Mouse (Mus musculus) limb, embryonic 13.5 days (tissue): ENCODE data around the gene Tnnt3. TPM values are rescaled to one million over a fixed set of nuclear protein-coding genes. Genes with fewer than 3 reads are reported as not detected.
A peak's percentile ranks its signal among the peaks of the same experiment; 100 is the strongest.

Experiments
- ATAC-seq: fragments of 200-750 bp; cut with Nextera tagmentation; 2 replicates; pipeline ENCODE4 v1.8.0; 2017; ENCODE audit warnings: low read depth, moderate number of reproducible peaks, moderate TSS enrichment; ENCODE audit not compliant: low FRiP score
- H3K27ac ChIP-seq: fragments of 300-500 bp; sonication (generic); 2 replicates; pipeline ENCODE4 v1.5.1; 2015; ENCODE audit warnings: inconsistent platforms, mild to moderate bottlenecking, moderate library complexity
- H3K27me3 ChIP-seq: fragments of 300-500 bp; sonication (generic); 2 replicates; pipeline ENCODE4 v1.6.1; 2015; ENCODE audit warnings: mild to moderate bottlenecking, inconsistent platforms
- H3K36me3 ChIP-seq: fragments of 300-500 bp; sonication (generic); 2 replicates; pipeline ENCODE4 v1.6.1; 2015; ENCODE audit warnings: inconsistent platforms, mild to moderate bottlenecking, moderate library complexity
- H3K4me1 ChIP-seq: fragments of 300-500 bp; sonication (generic); 2 replicates; pipeline ENCODE4 v1.6.1; 2015; ENCODE audit warnings: inconsistent platforms
- H3K4me2 ChIP-seq: fragments of 300-500 bp; sonication (generic); replicated peaks from 2 replicates; pipeline ENCODE4 v1.6.1; 2015; ENCODE audit warnings: inconsistent platforms, mild to moderate bottlenecking, moderate library complexity
- H3K4me3 ChIP-seq: fragments of 300-500 bp; sonication (generic); 2 replicates; pipeline ENCODE4 v1.5.1; 2015; ENCODE audit warnings: moderate library complexity, mild to moderate bottlenecking, inconsistent platforms
- H3K9ac ChIP-seq: fragments of 300-500 bp; sonication (generic); 2 replicates; pipeline ENCODE4 v1.6.1; 2015; ENCODE audit warnings: mild to moderate bottlenecking, inconsistent platforms
- H3K9me3 ChIP-seq: fragments of 300-500 bp; sonication (generic); 2 replicates; pipeline ENCODE4 v1.6.1; 2016; ENCODE audit warnings: inconsistent platforms
- WGBS: fragments of 180-500 bp; shearing (Covaris S2); methylation state at CpG from one replicate; pipeline ENCODE4 v1.1.7; 2015; 5-methylcytosine and 5-hydroxymethylcytosine counted together
- polyA plus RNA-seq: library from polyadenylated mRNA; unstranded; fragments of >200 nt; fragmentation: Nextera tagmentation; extraction: Ambion mirVana; gene quantifications from 2 replicates; pipeline ENCODE4 v1.2.1, GENCODE M21; 2015

Gene Tnnt3
- polyA plus RNA-seq, 1 experiment from 2014 or later = 60.9 TPM

DNA sequence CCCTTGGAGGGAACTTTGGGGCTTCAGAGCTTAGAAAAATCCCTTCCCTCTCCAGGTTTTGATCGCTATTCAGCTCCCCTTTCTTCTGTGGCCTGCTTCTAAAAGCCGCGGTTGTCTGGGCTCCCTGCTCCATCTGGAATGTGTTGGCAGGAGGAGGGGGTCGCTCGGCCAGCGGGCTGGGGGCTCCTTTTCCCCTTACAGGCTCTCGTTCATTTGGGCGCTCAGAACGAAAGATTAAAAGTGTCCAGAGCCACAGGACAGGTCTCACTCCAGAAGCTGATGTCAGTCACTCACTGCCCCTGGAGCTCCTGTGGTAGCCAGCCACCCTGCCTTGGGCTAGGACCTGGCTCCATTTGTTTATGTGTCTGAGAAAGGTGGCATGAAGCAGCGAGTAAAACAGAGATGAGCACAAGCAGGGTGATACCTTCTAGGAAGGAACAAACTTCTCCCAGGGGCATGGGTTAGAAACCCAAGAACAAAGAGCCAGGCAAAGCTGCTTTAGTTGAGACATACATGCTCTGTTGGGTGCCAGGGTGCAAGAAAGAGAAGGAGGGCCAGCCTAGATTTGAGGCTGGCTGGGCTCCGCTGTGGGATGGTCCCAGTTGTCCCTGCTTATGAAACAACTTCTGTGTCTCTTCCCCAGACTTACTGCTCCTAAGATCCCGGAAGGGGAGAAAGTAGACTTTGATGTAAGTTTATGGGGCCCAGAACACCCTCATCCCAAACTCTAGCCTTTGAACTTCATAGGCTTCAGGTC lies 11.6 kb downstream of the Tnnt3 start:
- Histone ChIP-seq H3K9me3 (no peaks in the 10 kb centered on the region), H3K9ac (peak overlapping the region; percentile 27; the same call in 1 of the 2 replicates), H3K27me3 (no peaks in the 10 kb centered on the region), H3K27ac (peak overlapping the region; percentile 97), H3K4me3 (no peak overlapping the region), H3K4me2 (peak overlapping the region; percentile 17; the same call in 1 of the 2 replicates), H3K4me1 (peaks cover 66% of the 10 kb centered on the region), H3K36me3 (no peaks in the 10 kb centered on the region)
- 10% methylated on average over 12 of the region's 12 CpGs for WGBS
- ATAC-seq = peak; percentile 31; the same call in 1 of the 2 replicates

DNA sequence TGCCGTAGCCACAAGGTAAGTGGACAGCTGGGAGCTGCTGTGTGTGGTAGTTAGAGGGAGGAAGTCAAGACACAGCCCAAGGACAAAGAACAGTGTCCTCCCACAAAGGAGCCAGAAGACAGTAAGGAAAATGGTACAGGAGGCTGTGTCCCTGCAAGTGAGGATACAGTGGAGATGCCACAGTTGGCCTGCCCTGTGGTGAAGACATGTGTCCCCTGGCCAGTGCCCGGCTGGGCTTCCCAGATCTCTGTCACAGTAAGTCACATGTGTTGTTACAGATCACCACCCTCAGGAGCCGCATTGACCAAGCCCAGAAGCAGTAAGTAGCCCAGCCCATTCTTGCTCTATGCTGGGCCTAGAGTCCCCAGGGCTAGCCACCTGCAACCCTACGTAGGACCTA lies 15.4 kb downstream of the Tnnt3 start:
- no peak overlapping the region for H3K9ac ChIP-seq
- no peak for ATAC-seq
- H3K4me3 ChIP-seq = no peak overlapping the region
- H3K27ac ChIP-seq = peak overlapping the region; percentile 97; the same call in 1 of the 2 replicates
- H3K27me3 ChIP-seq = no peaks in the 10 kb centered on the region
- peaks cover 53% of the 10 kb centered on the region for H3K4me1 ChIP-seq
- no peaks in the 10 kb centered on the region for H3K9me3 ChIP-seq
- 79% methylated on average over 4 of the region's 4 CpGs for WGBS
- H3K36me3 ChIP-seq = no peaks in the 10 kb centered on the region
- no peak overlapping the region for H3K4me2 ChIP-seq

DNA sequence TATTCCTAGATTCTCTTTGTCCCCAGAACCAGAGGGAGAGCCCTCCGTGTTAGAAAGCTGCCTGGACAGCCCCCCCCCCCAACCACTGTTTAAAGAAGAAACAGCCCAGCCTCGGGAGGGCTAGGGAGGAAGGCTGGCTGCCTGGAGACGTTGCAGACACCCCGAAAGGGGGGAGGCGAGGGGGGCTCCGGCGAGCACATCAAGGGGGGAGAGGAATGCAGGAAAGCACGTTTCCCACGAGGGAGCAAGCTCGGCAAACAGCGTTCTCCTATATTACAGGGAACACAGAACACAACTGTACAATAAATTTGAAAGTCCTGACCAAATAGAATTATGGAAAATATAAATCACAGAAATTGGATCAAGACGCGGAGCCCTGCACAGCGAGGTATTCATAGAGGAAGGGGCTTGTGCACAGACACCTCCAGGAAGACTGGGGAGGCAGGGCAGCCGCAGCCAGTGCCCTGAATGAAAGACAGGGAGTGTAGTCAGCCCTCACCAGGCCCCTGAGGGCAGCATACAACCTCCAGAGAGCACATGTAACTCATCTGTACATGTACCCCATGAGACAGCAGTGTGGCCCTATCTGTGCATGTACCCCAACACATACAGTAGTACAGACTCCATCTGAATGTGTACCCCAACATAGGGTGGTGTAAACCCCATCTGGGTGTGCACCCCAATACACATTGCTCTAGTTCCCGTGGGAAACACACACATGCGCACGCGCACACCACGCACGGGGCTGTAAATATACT lies 17.8 kb downstream of the Tnnt3 start:
- 25% methylated on average over 21 of the region's 21 CpGs for WGBS
- peak overlapping the region; percentile 50 for H3K4me2 ChIP-seq
- no peak overlapping the region for H3K4me3 ChIP-seq
- no peaks in the 10 kb centered on the region for H3K9me3 ChIP-seq
- peaks cover 37% of the 10 kb centered on the region for H3K4me1 ChIP-seq
- H3K9ac ChIP-seq = peak overlapping the region; percentile 62
- no peaks in the 10 kb centered on the region for H3K27me3 ChIP-seq
- ATAC-seq = peak; percentile 87
- no peaks in the 10 kb centered on the region for H3K36me3 ChIP-seq
- peak overlapping the region; percentile 97 for H3K27ac ChIP-seq

DNA sequence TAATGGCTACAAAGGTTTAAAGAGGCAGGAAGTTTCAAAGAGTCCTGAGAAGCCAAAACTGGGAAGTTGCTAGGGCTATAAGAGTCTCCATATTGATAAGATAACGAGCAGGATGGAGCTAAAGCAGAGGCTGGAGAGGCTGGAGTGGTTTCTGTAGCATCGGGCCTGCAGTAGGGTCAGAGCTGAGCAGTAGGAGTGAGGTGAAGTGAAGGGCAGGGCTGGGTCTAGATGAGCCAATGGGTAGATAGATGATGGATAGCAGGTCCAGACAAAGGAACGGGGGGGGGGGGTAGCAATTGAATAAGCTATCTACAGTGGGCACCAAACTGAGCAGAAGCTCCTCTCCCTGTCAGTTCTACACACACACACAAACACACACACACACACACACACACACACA lies 18.9 kb downstream of the Tnnt3 start:
- no peak overlapping the region for H3K4me2 ChIP-seq
- H3K27ac ChIP-seq = no peak overlapping the region; the same call in 1 of the 2 replicates
- H3K27me3 ChIP-seq = no peaks in the 10 kb centered on the region
- H3K4me3 ChIP-seq = no peak overlapping the region
- 88% methylated on average over 3 of the region's 3 CpGs for WGBS
- H3K36me3 ChIP-seq = no peaks in the 10 kb centered on the region
- ATAC-seq = no peak
- peaks cover 43% of the 10 kb centered on the region for H3K4me1 ChIP-seq
- no peaks in the 10 kb centered on the region for H3K9me3 ChIP-seq
- H3K9ac ChIP-seq = no peak overlapping the region

DNA sequence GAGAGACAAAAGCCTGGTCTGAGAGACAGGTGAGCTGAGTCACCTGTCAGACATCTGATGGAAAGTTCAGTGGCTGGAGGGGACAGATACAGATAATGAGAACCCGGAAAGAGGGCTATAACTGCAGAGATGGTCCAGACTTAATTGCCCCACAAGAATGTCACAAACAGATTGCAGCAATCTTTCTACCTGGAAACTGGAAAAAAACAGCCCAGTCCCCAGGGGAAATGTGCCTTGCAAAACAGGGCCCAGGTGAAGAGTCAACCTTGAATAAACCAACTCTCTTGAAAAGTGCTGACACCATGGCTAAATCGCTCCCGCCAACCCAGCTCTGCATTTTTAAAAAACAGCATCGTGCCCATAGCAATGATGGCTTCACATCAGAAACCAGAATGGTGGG lies 21.7 kb downstream of the Tnnt3 start:
- Histone ChIP-seq H3K9ac (no peak overlapping the region), H3K27me3 (no peaks in the 10 kb centered on the region), H3K4me3 (no peak overlapping the region), H3K27ac (no peak overlapping the region), H3K4me1 (peaks cover 54% of the 10 kb centered on the region), H3K36me3 (no peaks in the 10 kb centered on the region), H3K4me2 (no peak overlapping the region), H3K9me3 (no peaks in the 10 kb centered on the region)
- ATAC-seq = no peak
- WGBS = 70% methylated on average over 4 of the region's 4 CpGs

DNA sequence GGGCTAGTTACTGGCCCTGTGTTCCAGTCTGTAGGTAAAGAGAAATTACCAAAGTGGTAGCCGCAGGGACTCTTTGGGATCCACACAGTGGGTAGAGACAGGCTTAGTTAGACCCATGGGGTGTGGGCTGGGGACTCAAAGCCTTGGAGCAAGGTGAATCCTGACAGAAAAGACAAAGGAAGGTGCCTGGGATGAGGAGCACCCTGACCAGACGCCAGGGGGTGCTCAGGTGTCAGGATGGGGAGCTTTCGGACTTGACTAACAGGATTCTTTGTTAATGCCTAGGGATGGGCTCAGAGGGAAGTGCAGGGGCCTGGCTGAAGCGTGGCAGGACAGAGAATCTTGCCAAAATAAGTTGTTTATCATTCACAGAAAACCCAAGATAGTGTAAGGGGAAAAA lies 23.7 kb downstream of the Tnnt3 start:
- H3K9me3 ChIP-seq = no peaks in the 10 kb centered on the region
- no peak overlapping the region for H3K9ac ChIP-seq
- H3K27ac ChIP-seq = peak overlapping the region; percentile 83; the same call in 1 of the 2 replicates
- peaks cover 54% of the 10 kb centered on the region for H3K4me1 ChIP-seq
- WGBS = 29% methylated on average over 4 of the region's 4 CpGs
- H3K4me3 ChIP-seq = no peak overlapping the region
- no peak overlapping the region for H3K4me2 ChIP-seq
- no peak for ATAC-seq
- H3K36me3 ChIP-seq = no peaks in the 10 kb centered on the region
- no peaks in the 10 kb centered on the region for H3K27me3 ChIP-seq

DNA sequence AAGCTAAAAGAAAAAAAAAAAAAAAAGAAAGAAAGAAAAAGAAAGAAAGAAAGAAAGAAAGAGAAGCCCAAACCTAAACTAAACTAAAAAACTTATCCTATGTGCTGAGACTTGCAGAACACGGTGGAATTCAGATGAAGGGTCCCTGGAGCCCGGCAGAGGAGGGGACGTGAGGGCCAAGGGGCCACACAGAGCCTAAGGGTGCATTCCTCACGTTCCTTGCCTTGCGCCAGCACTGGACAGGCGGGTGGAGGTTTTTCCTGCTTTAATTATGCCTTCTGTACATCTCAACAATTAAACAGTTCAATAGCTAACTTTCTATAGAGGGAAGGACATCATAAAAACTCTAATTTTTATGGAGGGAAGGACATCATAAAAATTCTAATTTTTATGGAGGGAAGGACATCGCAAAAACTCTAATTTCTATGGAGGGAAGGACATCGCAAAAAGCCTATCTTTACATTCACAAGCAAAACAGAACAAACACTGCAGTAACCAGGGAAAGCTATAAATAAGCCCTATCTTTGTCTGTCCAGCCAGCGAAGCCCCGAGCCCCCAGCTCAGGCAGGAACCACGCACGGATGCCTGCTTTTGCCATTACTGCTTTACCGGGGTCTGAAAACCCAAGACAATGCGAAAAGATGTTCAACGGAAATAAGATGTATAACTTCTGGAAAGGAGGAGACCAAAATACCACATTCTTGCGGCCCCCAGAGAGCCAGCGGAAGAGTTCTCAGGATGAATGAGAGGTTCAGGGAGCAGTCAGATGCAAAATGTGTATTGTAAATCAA lies 24.8 kb downstream of the Tnnt3 start:
- ATAC-seq = 0 out of 2 replicates have a peak, but pooled peaks have one; percentile 22
- H3K9ac ChIP-seq = 0 out of 2 replicates have a peak overlapping the region, but pooled peaks have one; percentile 26
- H3K4me2 ChIP-seq = no peak overlapping the region
- no peak overlapping the region for H3K4me3 ChIP-seq
- no peaks in the 10 kb centered on the region for H3K9me3 ChIP-seq
- H3K27me3 ChIP-seq = no peaks in the 10 kb centered on the region
- H3K36me3 ChIP-seq = no peaks in the 10 kb centered on the region
- peak overlapping the region; percentile 83 for H3K27ac ChIP-seq
- 23% methylated on average over 17 of the region's 17 CpGs for WGBS
- H3K4me1 ChIP-seq = peaks cover 64% of the 10 kb centered on the region

DNA sequence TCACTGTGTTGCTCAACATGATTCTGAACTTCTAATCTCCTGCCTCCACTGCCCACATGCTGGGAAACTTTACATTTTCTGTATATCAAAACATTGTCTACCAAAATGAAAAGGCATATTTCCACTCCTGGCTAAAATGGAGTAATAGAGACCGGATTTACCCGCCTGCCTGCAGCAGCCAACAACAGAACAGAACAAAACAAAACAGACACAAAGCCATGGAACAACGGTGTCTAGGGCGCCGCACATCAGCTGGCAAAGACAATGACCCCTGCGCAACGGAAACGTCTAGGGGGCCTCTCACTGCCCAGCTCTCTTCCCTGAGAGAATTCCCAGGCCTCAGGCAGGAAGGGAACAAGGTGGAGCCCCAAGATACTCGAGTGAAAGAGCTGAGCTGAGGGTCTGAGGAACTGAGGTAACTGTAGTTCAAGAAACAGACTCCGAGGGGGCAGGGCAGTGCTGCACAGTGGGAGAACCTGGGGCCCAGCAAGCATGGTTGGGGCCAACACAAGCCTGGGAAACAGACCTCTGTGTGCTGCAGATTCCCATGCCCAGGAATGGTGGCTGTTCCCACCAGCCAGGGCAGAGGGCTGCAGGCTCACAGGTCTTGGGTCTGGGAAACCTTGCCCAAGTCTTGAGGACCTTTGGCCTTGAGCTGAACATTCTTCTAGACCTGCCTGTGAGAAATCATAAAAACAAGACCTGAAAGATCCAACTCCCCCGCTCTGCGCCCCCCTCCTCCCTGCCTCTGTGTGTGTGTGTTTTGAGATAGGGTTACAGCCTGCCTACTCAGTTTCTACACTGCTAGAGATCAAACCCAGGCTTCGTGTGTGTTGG lies 26.9 kb downstream of the Tnnt3 start:
- 35% methylated on average over 13 of the region's 13 CpGs for WGBS
- Histone ChIP-seq H3K27me3 (no peaks in the 10 kb centered on the region), H3K4me1 (peaks cover 74% of the 10 kb centered on the region), H3K4me2 (0 out of 2 replicates have a peak overlapping the region, but pooled peaks have one; percentile 5), H3K9me3 (no peaks in the 10 kb centered on the region), H3K4me3 (no peak overlapping the region), H3K27ac (peak overlapping the region; percentile 88), H3K9ac (peak overlapping the region; percentile 31; the same call in 1 of the 2 replicates), H3K36me3 (no peaks in the 10 kb centered on the region)
- ATAC-seq = peak; percentile 66

DNA sequence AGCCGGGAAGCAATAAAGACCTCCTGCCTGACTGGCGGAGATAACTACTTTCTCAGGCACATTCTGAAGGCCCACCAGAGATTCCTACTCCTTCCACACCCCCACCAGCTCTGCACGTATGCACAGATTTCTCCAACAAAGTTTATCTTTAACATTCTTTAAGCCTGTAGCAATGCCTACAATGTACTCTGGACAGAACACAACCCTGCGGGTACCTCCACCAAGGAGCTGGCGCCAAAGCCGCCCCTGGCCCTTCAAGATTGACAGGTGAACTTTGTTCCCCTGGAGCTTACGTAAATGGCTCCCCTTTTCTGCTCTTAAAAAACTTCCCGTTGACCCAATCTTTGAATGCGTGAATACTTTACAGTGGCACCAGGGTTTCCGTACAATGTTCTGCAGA lies 30.7 kb downstream of the Tnnt3 start:
- no peak overlapping the region for H3K4me2 ChIP-seq
- H3K4me3 ChIP-seq = no peak overlapping the region
- H3K27ac ChIP-seq = peak overlapping the region; percentile 48; the same call in 1 of the 2 replicates
- peaks cover 81% of the 10 kb centered on the region for H3K4me1 ChIP-seq
- no peaks in the 10 kb centered on the region for H3K27me3 ChIP-seq
- H3K9ac ChIP-seq = no peak overlapping the region
- H3K9me3 ChIP-seq = no peaks in the 10 kb centered on the region
- 53% methylated on average over 10 of the region's 10 CpGs for WGBS
- ATAC-seq = no peak
- no peaks in the 10 kb centered on the region for H3K36me3 ChIP-seq

DNA sequence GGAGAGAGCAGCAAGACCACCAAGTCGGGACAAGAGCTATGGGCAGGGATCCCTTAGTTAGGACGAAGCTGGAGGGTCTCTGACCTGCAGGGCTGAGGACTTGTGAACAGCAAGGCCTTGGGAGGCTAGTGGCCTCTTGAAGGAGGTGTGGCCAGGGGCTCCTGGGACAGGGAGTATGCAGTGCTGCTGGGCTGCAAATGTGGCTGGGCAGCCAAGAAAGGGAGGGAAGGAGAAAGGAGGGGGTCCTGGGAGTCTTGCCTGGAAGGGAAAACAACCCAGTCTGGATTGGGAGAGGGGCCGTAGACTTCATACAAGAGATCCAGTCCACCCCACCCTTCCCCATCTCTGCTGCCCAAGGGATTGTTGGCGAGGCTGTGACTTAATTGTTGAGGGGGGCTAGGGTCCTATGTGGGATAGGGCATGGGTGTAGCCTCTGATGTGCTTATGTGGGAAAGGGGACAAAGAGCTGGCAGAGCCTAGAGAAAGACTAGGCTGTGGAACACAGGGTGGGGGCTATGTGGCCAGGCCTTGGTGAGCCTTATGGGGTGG lies 33.4 kb downstream of the Tnnt3 start:
- Histone ChIP-seq H3K9ac (peak overlapping the region; percentile 83; the same call in 1 of the 2 replicates), H3K27me3 (no peaks in the 10 kb centered on the region), H3K36me3 (no peaks in the 10 kb centered on the region), H3K27ac (peak overlapping the region; percentile 96), H3K9me3 (no peaks in the 10 kb centered on the region), H3K4me1 (peaks cover 78% of the 10 kb centered on the region), H3K4me2 (peak overlapping the region; percentile 79; the same call in 1 of the 2 replicates), H3K4me3 (no peak overlapping the region)
- 68% methylated on average over 4 of the region's 4 CpGs for WGBS
- ATAC-seq = no peak

DNA sequence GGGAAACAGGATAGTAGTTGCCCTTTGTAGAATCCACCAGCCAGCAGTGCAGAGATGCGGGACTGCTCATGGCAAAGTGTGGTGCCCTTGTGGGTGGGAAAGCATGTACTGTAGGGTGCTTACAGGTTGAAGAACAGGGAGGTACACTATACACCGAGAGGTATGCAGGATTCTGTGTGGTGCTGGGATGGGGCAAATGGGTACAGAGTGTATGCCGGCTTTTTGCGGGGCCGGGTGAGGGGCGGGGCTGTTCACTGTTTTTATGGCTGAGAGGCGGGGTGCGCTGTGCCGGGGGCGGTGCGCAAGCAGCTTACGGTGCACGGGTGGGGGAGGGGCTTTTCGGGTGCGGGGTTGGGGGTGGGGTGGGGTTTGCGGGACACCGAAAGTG lies 34.0 kb downstream of the Tnnt3 start, which contains the start of gene Mrpl23:
Gene Mrpl23, plus strand, starts transcription at position 16 of the 388 bp plus-strand sequence.
- Histone ChIP-seq H3K9me3 (no peaks in the 10 kb centered on the region), H3K27ac (peak within 1 kb of the TSS; percentile 96), H3K4me1 (peaks cover 79% of the 10 kb centered on the region), H3K4me3 (peak within 1 kb of the TSS; percentile 58), H3K4me2 (peak within 1 kb of the TSS; percentile 79), H3K9ac (peak within 1 kb of the TSS; percentile 83), H3K27me3 (no peaks in the 10 kb centered on the region), H3K36me3 (no peaks in the 10 kb centered on the region)
- peak; percentile 74 for ATAC-seq
- 4% methylated on average over 16 of the region's 17 CpGs for WGBS
